Mouse (Mus musculus) CD4-positive, CD25-positive, alpha-beta regulatory T cell, adult 9 weeks (primary cell): ENCODE measurements around the gene Ciz1. TPM values are rescaled to one million over a fixed set of nuclear protein-coding genes. Genes with fewer than 3 reads are reported as not detected.

Experiments
- polyA plus RNA-seq: library from polyadenylated mRNA; unstranded; fragments of 100-300 nt; shearing (Covaris generic); gene quantifications from one replicate; pipeline ENCODE4 v1.2.1, GENCODE M21; 2017

Ciz1 gene
- 160 TPM for polyA plus RNA-seq

GRCm38 (mm10) chr2:32352151-32353006 lies at the start of gene Ciz1:
Gene Ciz1, plus strand, starts transcription at chr2:32352327.

GRCm38 (mm10) chr2:32353007-32353542 lies 948 bp downstream of the Ciz1 start, which contains the start of gene Dnm1:
Gene Dnm1, minus strand, starts transcription at chr2:32353338.

GRCm38 (mm10) chr2:32381775-32382223 lies 29.7 kb downstream of the Ciz1 start, which contains the start of gene 1110008P14Rik:
Gene 1110008P14Rik, minus strand, starts transcription at chr2:32381938.

GRCm38 (mm10) chr2:32387706-32388490 lies 35.8 kb downstream of the Ciz1 start, which contains the start of gene Lcn2:
Gene Lcn2, minus strand, starts transcription at chr2:32388252.

GRCm38 (mm10) chr2:32395484-32395945 lies 43.4 kb downstream of the Ciz1 start, which contains the start of gene Ptges2:
Gene Ptges2, plus strand, starts transcription at chr2:32395896.

Other genes with a start within 250 kb of the Ciz1 start
- gene Prrc2b, start 201.2 kb upstream of the Ciz1 start, polyA plus RNA-seq, result 12.7 TPM
- 10.4 TPM for gene Pomt1, start 115.7 kb upstream of the Ciz1 start, polyA plus RNA-seq
- 70.0 TPM for gene Uck1, start 92.2 kb upstream of the Ciz1 start, polyA plus RNA-seq
- gene Golga2, start 64.9 kb upstream of the Ciz1 start, polyA plus RNA-seq, result 47.4 TPM
- gene Swi5, start 64.3 kb upstream of the Ciz1 start, polyA plus RNA-seq, result 302 TPM
- gene Dnm1, start 1.0 kb downstream of the Ciz1 start, polyA plus RNA-seq, result not detected
- gene 1110008P14Rik, start 29.6 kb downstream of the Ciz1 start, polyA plus RNA-seq, result 88.4 TPM
- not detected for gene Lcn2, start 35.9 kb downstream of the Ciz1 start, polyA plus RNA-seq
- gene Ptges2, start 43.6 kb downstream of the Ciz1 start, polyA plus RNA-seq, result 2.1 TPM
- 9.3 TPM for gene Naif1, start 98.1 kb downstream of the Ciz1 start, polyA plus RNA-seq
- gene Slc25a25, start 99.1 kb downstream of the Ciz1 start, polyA plus RNA-seq, result 3.6 TPM
- 67.8 TPM for gene Fam102a, start 183.0 kb downstream of the Ciz1 start, polyA plus RNA-seq
- 161 TPM for gene Dpm2, start 218.5 kb downstream of the Ciz1 start, polyA plus RNA-seq
- gene Pip5kl1, start 222.5 kb downstream of the Ciz1 start, polyA plus RNA-seq, result not detected
- not detected for gene 9430097D07Rik, start 223.4 kb downstream of the Ciz1 start, polyA plus RNA-seq
- gene St6galnac4, start 234.8 kb downstream of the Ciz1 start, polyA plus RNA-seq, result 57.7 TPM
- gene St6galnac6, start 247.4 kb downstream of the Ciz1 start, polyA plus RNA-seq, result 3.9 TPM